Mouse (Mus musculus) heart, embryonic 14.5 days (tissue): ENCODE measurements around the gene Trpm4. TPM values are rescaled to one million over a fixed set of nuclear protein-coding genes. Genes with fewer than 3 reads are reported as not detected.
A peak's percentile ranks its signal among the peaks of the same experiment; 100 is the strongest.

Source experiments
- ATAC-seq: fragments of 200-750 bp; cut with Nextera tagmentation; 2 replicates; pipeline ENCODE4 v1.8.0; 2017; ENCODE audit warnings: low read depth, moderate TSS enrichment; ENCODE audit not compliant: insufficient number of reproducible peaks, insufficient read depth, low FRiP score
- H3K27ac ChIP-seq, 2 experiments: fragments of 200-500 bp in 1 of 2; fragments of 300-500 bp in 1 of 2; sonication (generic) in 1 of 2; replicated peaks in 1 of 2; 2 replicates each; pipeline ENCODE4 v1.5.1; 2012 to 2014; ENCODE audit warnings: low read depth in 2 of 2, low read length in 2 of 2, control low read depth in 1 of 2, mild to moderate bottlenecking in 1 of 2, mixed read lengths in 1 of 2; ENCODE audit not compliant: control insufficient read depth in 1 of 2, insufficient read depth in 1 of 2
- H3K27me3 ChIP-seq: fragments of 300-500 bp; sonication (generic); 2 replicates; pipeline ENCODE4 v1.6.1; 2014; ENCODE audit warnings: mild to moderate bottlenecking, low read length, control low read depth; ENCODE audit not compliant: control insufficient read depth, insufficient read depth
- H3K36me3 ChIP-seq: fragments of 300-500 bp; sonication (generic); 2 replicates; pipeline ENCODE4 v1.6.1; 2014; ENCODE audit warnings: mild to moderate bottlenecking, control low read depth, low read length, mixed read lengths; ENCODE audit not compliant: control insufficient read depth, insufficient read depth
- H3K4me1 ChIP-seq, 2 experiments: fragments of 200-500 bp in 1 of 2; fragments of 300-500 bp in 1 of 2; sonication (generic) in 1 of 2; 2 replicates each; pipeline ENCODE4 v1.6.1; 2012 to 2014; ENCODE audit warnings: low read length in 2 of 2, control low read depth in 1 of 2, mixed read lengths in 1 of 2; ENCODE audit not compliant: control insufficient read depth in 2 of 2, insufficient read depth in 2 of 2
- H3K4me2 ChIP-seq: fragments of 300-500 bp; sonication (generic); 2 replicates; pipeline ENCODE4 v1.6.1; 2014; ENCODE audit warnings: mild to moderate bottlenecking, low read length
- H3K4me3 ChIP-seq, 2 experiments: fragments of 200-500 bp in 1 of 2; fragments of 300-500 bp in 1 of 2; sonication (generic) in 1 of 2; 2 replicates each; pipeline ENCODE4 v1.5.1; 2012 to 2014; ENCODE audit warnings: low read length in 2 of 2, mild to moderate bottlenecking in 2 of 2, control low read depth in 1 of 2, low read depth in 1 of 2, moderate library complexity in 1 of 2; ENCODE audit not compliant: control insufficient read depth in 1 of 2, insufficient read depth in 1 of 2
- H3K9ac ChIP-seq: fragments of 300-500 bp; sonication (generic); 2 replicates; pipeline ENCODE4 v1.6.1; 2014; ENCODE audit warnings: mild to moderate bottlenecking, low read length
- H3K9me3 ChIP-seq: fragments of 300-500 bp; sonication (generic); 2 replicates; pipeline ENCODE4 v1.6.1; 2016; ENCODE audit warnings: low read length, control low read depth; ENCODE audit not compliant: control insufficient read depth
- WGBS: fragments of 180-500 bp; shearing (Covaris S2); extraction: QIAGEN DNeasy Blood & Tissue Kit; methylation state at CpG from one replicate; pipeline ENCODE4 v1.1.7; 2014; 5-methylcytosine and 5-hydroxymethylcytosine counted together
- polyA plus RNA-seq: library from polyadenylated mRNA; unstranded; fragments of >200 nt; fragmentation: Nextera tagmentation; extraction: Ambion mirVana; gene quantifications from 2 replicates; pipeline ENCODE4 v1.2.1, GENCODE M21; 2014

The Trpm4 gene
- polyA plus RNA-seq, 1 experiment from 2014 or later, result 12.4 TPM

DNA sequence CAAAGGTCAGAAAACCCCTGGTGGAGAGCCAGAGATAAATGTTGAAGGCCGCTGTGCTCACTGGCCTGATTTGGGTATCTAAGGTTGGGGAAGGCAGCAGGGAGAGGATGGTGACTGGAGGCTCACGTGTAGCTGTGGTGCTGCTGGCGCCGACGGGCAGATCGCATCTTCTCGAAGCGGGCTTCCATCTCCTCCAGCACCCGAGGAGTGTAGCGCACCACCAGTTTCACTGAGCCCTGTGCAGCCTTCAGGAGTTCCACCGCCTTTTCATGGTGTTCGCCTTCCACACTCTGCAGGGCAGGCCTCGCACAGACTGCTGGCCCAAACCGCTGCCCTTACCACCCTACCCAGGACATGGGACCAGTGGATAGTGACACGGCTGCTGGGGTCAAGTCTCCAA, 34.6 kb upstream of the Trpm4 start:
- peak overlapping the region; percentile 8; the same call in 1 of the 2 replicates for H3K9ac ChIP-seq
- H3K4me3 ChIP-seq, result no peak overlapping the region

GRCm38 (mm10) chr7:45367020-45367880, 33.7 kb upstream of the Trpm4 start:
- H3K36me3 ChIP-seq, result peaks cover 2% of the 10 kb centered on the region; the same call in 1 of the 2 replicates
- under 1% methylated on average over 70 of the region's 70 CpGs for WGBS
- peak overlapping the region; percentile 62 to 78 for H3K4me3 ChIP-seq
- H3K9me3 ChIP-seq, result no peaks in the 10 kb centered on the region
- ATAC-seq, result peak; percentile 89
- peak overlapping the region in 1 of 2 experiments; percentile 36; a peak in 2 of 4 replicates for H3K27ac ChIP-seq
- H3K4me2 ChIP-seq, result peak overlapping the region; percentile 99
- peaks cover 10 to 29% of the 10 kb centered on the region in 2 experiments for H3K4me1 ChIP-seq
- H3K27me3 ChIP-seq, result peaks cover 61% of the 10 kb centered on the region
- peak overlapping the region; percentile 69 for H3K9ac ChIP-seq

More for the DNA sequence above, 34.6 kb upstream of the Trpm4 start:
- H3K36me3 ChIP-seq, result peaks cover 11% of the 10 kb centered on the region
- no peak overlapping the region for H3K27ac ChIP-seq
- peaks cover 10 to 34% of the 10 kb centered on the region in 2 experiments for H3K4me1 ChIP-seq
- no peak for ATAC-seq
- peak overlapping the region; percentile 99 for H3K4me2 ChIP-seq
- WGBS, result 86% methylated on average over 15 of the region's 15 CpGs
- peaks cover 52% of the 10 kb centered on the region for H3K27me3 ChIP-seq
- H3K9me3 ChIP-seq, result no peaks in the 10 kb centered on the region

- ATAC-seq, result no peak
- H3K36me3 ChIP-seq, result no peaks in the 10 kb centered on the region
- WGBS, result 1% methylated on average over 23 of the region's 26 CpGs
Observed at GRCm38 (mm10) chr7:45366652-45367019, 33.1 kb upstream of the Trpm4 start, which contains the start of gene Ppfia3. Ppfia3 (minus strand) TSS chr7:45367019.

DNA sequence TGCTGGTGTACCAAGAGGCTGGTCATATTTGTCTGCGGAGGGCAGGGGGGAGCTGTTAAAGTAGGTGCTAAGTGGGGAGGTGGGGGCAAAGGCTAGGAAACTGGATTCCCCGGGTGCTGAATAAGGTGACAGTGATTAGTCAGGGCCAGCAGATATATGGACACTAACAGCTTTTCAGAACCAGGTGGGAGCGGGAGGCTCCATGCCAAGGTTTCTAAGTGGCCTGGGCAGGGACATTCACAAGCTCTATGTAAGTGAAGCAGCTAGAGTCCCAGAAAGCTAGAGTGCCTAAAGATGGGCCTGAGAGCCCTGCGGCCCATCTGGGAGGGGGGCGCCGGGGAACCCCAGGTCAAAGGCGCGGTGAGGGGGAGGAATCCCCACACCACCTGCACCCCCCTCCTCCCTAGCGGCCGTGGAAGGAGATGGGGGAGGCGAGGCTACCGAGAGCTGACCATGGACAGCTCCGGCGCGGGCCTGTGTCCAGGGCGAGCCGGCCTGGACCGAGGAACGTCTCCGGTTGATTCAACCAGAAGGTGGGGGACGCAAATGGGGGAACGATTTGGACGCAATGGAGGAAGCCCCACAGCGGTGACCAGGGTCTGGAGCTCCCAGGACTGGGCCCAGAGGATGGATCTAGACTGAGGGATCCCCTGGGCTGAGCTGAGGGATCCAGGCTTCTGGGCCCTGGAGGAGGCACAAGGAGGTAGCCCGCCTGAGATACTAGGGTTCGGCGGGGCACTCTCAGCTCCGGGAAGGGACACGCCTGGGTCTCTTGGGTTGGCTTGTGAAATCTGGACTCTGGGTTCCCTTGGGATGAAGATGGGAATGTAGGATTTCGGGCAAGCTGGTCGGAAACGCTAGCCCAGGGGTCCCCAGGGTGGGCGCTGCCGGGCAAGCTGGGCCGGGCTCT, 32.4 kb upstream of the Trpm4 start:
- 4% methylated on average over 33 of the region's 35 CpGs for WGBS

More at GRCm38 (mm10) chr7:45366652-45367019, 33.1 kb upstream of the Trpm4 start, which contains the start of gene Ppfia3:
- H3K9me3 ChIP-seq, result no peaks in the 10 kb centered on the region
- peaks cover 67% of the 10 kb centered on the region for H3K27me3 ChIP-seq
- peak within 1 kb of the TSS; percentile 99 for H3K4me2 ChIP-seq
- H3K9ac ChIP-seq, result peak within 1 kb of the TSS; percentile 69
- peaks cover 12 to 33% of the 10 kb centered on the region in 2 experiments for H3K4me1 ChIP-seq
- peak within 1 kb of the TSS; percentile 62 to 78 for H3K4me3 ChIP-seq
- peak within 1 kb of the TSS in 1 of 2 experiments; percentile 36; a peak in 2 of 4 replicates for H3K27ac ChIP-seq

GRCm38 (mm10) chr7:45363983-45364382, 30.4 kb upstream of the Trpm4 start:
- H3K4me2 ChIP-seq, result no peak overlapping the region
- no peak overlapping the region for H3K27ac ChIP-seq
- no peaks in the 10 kb centered on the region for H3K9me3 ChIP-seq
- H3K27me3 ChIP-seq, result peaks cover 81% of the 10 kb centered on the region
- WGBS, result 55% methylated on average over 2 of the region's 2 CpGs
- no peak for ATAC-seq
- peaks cover 9 to 21% of the 10 kb centered on the region in 2 experiments for H3K4me1 ChIP-seq
- H3K9ac ChIP-seq, result no peak overlapping the region
- H3K4me3 ChIP-seq, result no peak overlapping the region
- no peaks in the 10 kb centered on the region for H3K36me3 ChIP-seq

More for the DNA sequence above, 32.4 kb upstream of the Trpm4 start:
- H3K4me2 ChIP-seq, result peak overlapping the region; percentile 99
- peak overlapping the region; percentile 69 for H3K9ac ChIP-seq
- no peak for ATAC-seq
- peak overlapping the region; percentile 42 to 62 for H3K4me3 ChIP-seq
- no peaks in the 10 kb centered on the region for H3K36me3 ChIP-seq
- no peaks in the 10 kb centered on the region for H3K9me3 ChIP-seq
- H3K4me1 ChIP-seq, result peaks cover 12 to 36% of the 10 kb centered on the region in 2 experiments
- no peak overlapping the region for H3K27ac ChIP-seq
- peaks cover 73% of the 10 kb centered on the region for H3K27me3 ChIP-seq

DNA sequence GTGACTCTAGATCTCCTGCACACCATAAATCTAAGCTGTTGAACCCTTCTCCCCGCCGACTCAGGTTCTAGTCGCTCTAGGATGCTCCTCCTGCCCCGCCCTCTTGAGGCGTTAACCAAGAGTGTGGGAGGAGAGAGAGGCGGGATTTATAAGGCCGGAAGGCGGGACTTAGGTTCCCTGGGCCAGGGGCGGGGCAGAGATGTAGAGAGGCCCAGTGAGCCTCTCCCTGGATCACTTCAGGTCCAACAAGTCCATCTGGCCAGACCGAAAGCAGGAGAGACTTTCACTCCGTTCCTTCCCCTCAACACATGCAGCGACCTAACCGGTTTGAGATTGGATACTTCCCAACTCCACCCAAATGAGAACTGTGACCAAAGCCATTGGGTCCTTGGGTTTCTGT, 29.2 kb upstream of the Trpm4 start:
- H3K27ac ChIP-seq, result no peak overlapping the region
- no peak overlapping the region for H3K9ac ChIP-seq
- H3K4me3 ChIP-seq, result no peak overlapping the region
- no peaks in the 10 kb centered on the region for H3K9me3 ChIP-seq
- WGBS, result 8% methylated on average over 13 of the region's 13 CpGs
- peaks cover 7 to 19% of the 10 kb centered on the region in 2 experiments for H3K4me1 ChIP-seq
- ATAC-seq, result no peak
- no peaks in the 10 kb centered on the region for H3K36me3 ChIP-seq
- H3K27me3 ChIP-seq, result peaks cover 70% of the 10 kb centered on the region
- H3K4me2 ChIP-seq, result no peak overlapping the region

DNA sequence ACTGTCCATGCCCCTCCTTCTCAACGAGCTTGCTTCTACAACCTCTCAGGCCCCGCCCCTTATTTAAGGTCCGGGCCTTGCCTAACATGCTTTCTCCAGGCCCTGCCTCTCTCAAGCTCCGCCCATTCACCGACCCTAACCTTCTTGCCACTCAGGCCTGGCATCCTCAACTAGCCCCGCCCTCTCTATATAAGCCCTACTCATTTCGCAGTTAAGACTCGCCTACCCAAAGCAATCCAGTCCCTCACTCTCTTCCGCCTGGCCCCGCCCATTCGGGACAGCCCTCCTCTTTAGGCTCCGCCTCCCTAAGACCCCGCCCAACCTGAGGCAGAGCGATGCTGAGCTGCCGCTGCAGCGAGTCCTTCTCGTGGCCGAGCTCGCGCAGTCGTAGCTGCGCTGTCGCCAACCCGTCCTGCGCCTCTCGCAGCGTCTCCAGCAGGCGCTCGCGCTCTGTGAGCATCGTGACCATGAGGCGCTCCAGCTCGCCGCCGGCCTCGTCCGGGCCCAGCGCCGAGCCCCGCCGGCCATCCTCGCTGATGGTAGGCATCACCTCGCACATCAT, 27.7 kb upstream of the Trpm4 start:
- WGBS, result under 1% methylated on average over 43 of the region's 43 CpGs
- no peaks in the 10 kb centered on the region for H3K9me3 ChIP-seq
- peak overlapping the region; percentile 71 for H3K4me2 ChIP-seq
- H3K36me3 ChIP-seq, result no peaks in the 10 kb centered on the region
- H3K27me3 ChIP-seq, result peaks cover 76% of the 10 kb centered on the region
- peak; percentile 64 for ATAC-seq
- peak overlapping the region; percentile 52; the same call in 1 of the 2 replicates for H3K9ac ChIP-seq
- peaks cover 2 to 14% of the 10 kb centered on the region in 2 experiments; a peak in 3 of 4 replicates for H3K4me1 ChIP-seq
- no peak overlapping the region for H3K27ac ChIP-seq
- H3K4me3 ChIP-seq, result peak overlapping the region; percentile 35 to 37
